Mouse (Mus musculus) layer of hippocampus, postnatal 25 days (tissue): ENCODE results near the gene Hmga2. TPM values are rescaled to one million over a fixed set of nuclear protein-coding genes. Genes with fewer than 3 reads are reported as not detected.

Experiments
- DNase-seq, 2 experiments: peaks; one replicate each; pipeline ENCODE4 v3.0.0; 2022; ENCODE audit warnings: mixed read lengths in 2 of 2, low spot score in 1 of 2; ENCODE audit errors: extremely low spot score in 1 of 2
- total RNA-seq, 2 experiments: library from RNA; stranded (reverse); gene quantifications; 2 replicates each; pipeline ENCODE4 v1.2.3; 2021

The Hmga2 gene
- total RNA-seq, 2 experiments from 2014 or later: 0.10 to 0.26 TPM

- DNase-seq: no peak
These were observed 47.1 kb downstream of the Hmga2 start for GRCm38 (mm10) chr10:120429199-120429551.

DNA sequence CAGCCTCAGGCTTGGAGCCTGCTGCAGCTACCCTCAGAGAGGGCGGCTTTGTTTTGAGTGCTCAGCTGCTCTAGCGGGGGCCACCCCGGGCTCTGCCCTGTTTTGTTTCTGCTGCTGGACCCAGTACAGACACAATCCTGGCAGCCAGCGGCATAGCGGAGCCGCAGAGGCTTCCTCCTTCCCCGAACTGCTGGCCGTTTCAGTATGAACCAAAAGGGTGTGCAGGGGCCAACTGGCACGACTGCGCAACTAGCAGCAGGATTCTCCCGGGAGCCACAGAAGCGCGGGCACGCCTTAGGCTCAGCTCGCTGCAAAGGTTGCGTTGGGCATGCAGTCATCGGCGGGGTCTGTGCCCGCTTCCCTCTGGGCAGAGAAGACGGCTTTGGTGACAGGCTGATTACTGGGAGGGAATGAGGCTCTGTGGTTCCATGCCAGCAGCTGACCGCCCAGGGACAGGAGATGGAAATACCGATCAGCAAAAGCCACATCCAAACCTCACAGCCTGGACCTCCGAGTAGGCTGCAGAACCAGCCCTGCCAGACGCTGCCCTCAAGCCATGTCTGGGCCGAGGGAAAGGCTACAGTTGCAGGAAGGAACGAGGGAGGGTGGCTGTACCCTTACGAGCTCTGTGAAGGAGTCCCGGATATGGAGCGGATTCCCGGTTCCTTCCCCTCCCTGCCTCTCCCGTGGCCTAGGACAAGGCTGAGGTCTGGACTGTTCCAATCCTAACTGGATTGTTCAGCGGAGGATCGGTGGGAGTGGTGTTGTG is 47.7 kb downstream of the Hmga2 start:
- DNase-seq: peak in 1 of 2 experiments; percentile 8

- DNase-seq: no peak
These were observed 50.1 kb downstream of the Hmga2 start for GRCm38 (mm10) chr10:120426086-120426610.

DNA sequence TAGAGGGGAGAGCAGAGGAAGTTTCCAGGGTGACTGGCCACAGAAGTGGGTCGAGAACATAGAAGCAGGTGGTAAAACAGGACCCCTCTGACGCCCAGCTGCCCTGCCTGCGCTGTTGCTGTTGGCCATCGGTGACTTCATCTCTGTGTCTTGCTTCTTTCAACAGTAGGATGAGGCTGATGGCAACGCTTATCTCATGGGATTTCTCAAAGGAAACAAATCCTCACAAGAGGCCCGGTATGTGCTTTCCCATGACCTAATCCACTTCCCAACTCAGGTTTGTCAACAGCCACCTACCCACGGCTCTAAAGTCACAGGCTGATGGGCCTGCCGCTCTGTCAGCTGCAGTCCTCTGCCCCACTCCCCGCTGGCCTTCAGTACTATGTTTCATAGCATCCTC is 52.3 kb downstream of the Hmga2 start:
- no peak for DNase-seq

DNA sequence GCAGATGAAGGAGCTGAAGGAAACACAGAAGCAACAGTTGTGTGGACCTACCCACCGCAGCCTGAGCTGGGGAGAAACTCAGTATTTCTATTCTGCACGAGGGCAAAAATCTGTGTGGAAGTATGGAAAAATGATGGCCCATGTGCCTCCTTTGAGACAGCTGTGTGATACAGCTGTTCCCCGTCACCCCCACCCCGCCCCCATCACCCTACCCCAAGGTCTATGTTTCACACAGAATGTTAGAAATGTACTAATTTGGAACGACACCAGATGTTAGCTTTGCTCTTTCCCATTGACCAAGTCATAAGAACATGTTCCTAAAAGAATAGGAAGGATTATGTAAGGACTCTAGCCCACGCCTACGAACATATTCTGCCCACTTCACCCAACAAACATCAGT is 53.0 kb downstream of the Hmga2 start:
- no peak for DNase-seq

GRCm38 (mm10) chr10:120422820-120423219 is 53.4 kb downstream of the Hmga2 start:
- DNase-seq: no peak

GRCm38 (mm10) chr10:120422050-120422449 is 54.2 kb downstream of the Hmga2 start:
- peak in 1 of 2 experiments; percentile 7 for DNase-seq

DNA sequence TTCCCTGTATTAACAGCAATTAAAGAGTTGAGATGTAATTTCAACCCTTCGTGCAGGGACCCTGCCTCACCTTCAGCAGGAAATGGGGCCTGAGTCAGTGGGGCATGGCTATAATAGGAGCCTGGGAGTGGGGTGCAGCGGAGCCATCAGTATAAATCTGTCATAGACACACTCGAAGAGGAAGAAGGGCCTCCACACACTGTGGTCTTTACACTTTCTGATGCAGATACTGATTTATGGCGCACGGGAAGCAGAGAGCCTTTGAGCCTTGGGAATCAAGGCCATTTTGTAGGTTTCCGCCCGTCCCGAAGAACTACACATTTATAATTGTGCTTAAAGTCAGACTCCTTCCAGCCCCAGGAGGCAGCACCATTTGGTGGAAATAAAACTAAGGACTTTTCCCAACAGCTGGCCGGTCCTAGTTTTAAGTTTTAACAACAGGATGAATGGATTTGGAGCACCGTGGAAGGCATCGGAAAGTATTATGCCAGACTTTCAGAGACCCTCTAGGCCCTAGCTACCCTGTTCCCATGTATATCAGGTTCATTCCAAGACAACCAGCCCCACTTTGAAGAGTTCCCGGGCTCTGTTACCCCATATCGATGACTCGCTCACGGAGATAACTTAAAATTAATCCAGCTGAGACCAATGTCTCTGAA is 55.2 kb downstream of the Hmga2 start:
- no peak for DNase-seq

DNA sequence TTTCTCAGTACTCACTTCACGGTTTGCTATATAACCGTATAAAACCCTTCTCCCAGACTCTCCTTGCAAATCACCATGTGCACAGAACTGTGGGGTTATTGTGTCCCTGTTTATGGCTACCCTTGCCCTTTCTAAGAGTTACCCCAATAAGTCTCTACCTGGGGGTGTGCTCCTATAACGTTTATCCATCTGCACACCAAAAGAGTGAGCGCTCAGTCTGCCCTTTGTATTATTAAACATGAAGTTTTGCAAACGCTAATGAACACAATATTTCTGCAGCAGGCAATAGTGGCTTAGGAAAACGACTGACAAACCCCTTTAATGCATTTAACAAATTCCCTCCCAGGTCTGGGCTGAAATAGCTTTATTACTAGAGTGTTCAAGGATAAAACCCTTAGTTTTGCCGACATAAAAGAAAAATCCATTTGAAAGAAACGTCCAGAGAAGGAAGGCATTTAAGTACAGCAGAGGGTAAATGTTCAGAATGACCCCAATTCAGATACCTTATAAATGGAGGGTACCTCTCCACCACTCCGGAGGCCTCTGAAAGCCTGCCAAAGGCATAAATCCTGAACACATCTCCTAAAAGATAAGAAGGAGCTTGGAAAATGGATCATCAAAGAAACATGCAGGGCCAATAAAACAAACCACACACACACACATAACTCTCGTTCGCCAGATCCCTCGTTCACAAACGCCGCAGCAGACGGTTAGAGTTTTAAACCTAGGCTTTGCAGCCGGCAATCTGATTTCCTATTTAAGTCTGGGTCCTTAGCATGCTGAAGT is 57.3 kb downstream of the Hmga2 start:
- DNase-seq: no peak

- no peak for DNase-seq
These were observed 58.1 kb downstream of the Hmga2 start for GRCm38 (mm10) chr10:120418211-120418610.

DNA sequence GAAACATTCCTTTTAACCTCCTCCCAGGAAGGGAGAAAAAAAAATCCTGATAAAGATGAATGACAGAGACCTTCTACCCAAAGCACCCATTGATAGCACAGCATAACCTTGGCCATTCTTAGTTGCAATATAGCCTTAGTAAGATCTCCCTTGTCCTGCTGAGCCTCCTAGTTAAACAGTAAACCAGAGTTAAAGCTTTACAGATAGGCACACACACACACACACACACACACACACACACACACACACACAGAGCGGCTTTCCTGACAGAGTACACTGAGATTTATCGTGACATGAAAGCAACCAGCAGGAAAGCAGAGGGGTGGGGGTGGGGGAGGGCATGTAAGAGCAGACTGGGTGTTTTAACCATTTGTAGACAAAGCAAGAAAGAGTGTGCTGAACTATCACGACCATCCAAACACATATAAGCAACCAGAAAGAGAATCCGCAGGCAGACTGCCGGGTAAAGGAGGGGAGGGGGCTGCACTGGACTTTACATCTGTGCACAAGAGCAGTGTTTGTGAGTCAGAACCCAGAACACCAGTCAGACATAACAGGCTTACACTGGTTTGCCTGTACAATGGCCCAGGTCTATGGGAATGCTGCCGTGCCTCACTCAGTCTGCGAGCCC is 58.7 kb downstream of the Hmga2 start:
- no peak for DNase-seq

GRCm38 (mm10) chr10:120417116-120417487 is 59.2 kb downstream of the Hmga2 start:
- no peak for DNase-seq

- DNase-seq: no peak
These were observed 59.6 kb downstream of the Hmga2 start for GRCm38 (mm10) chr10:120416628-120417027.

DNA sequence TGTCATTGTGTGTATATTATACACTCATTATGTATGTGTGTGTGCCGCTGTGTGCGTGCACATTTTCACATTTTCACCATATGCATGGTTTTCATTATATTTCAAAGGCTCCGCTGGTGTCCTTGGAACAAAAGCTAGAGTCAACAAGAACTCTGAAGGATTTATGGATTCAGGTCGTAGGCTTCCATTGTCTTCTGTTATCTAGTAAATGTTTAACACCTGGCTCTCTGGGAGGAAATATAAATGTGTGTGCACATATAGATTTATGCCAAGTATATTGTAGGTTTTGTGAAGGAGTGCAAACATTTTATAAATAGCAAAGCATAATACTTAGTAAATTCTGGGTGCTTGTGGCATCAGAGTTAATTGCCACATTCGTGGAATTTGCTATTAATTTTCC is 64.1 kb downstream of the Hmga2 start:
- DNase-seq: no peak

DNA sequence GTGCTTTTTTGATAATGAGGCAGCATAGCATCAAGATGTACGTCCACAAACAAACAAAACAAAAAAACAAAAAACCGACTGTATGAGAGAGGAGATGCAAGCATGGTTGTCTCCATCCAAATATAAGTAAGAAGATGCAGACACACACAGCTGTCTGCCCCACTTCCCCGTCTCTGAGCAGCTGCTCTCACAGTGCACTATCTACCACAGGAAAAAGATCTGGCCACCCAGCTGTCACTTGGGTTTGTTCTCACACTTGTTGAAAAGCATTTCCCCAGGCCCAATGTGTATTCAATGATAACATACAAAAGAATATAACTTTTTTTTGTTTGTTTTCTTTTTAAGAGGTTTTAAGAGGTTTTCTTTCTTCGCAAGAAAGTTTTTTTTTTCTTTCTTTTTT is 65.3 kb downstream of the Hmga2 start:
- no peak for DNase-seq

DNA sequence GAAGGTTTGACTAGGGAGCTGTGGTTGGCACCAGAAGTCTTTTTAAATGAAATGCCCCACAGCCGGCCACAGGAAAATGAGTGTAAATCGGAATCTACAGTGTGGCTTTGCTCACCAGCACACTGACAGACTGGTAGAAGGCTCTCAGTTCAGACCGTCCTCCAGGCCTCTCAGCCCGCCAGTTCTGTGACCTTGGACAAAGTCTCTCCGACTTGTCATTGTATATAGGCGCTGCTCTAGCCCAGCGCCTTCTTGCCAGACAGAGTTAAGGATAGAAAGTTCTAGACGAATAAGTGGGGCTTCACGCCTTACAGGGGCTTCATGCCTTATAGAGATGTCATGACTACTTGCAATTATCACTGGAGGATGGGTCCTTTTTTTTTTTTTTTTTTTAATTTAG is 67.1 kb downstream of the Hmga2 start:
- no peak for DNase-seq

- DNase-seq: no peak
These were observed 69.0 kb downstream of the Hmga2 start for GRCm38 (mm10) chr10:120407230-120407629.

DNA sequence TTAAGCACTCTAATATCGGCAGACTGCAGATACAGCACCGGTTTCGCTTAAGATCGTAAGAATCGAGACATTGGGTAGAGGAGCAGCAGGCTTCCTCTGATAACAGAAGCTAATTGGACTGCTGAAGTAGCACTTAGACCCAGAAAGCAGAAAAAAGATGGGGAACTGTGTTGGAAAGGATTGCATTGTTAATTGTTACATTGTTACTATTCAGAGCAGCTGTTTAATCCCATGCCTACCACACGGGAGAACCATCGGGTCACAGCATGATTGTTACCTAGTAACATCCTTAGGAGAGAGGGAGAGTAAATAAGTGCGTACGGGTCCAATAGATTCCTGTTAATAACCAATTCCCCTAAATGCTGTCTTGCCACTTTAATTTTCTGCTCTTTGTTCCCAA is 70.2 kb downstream of the Hmga2 start:
- DNase-seq: no peak

DNA sequence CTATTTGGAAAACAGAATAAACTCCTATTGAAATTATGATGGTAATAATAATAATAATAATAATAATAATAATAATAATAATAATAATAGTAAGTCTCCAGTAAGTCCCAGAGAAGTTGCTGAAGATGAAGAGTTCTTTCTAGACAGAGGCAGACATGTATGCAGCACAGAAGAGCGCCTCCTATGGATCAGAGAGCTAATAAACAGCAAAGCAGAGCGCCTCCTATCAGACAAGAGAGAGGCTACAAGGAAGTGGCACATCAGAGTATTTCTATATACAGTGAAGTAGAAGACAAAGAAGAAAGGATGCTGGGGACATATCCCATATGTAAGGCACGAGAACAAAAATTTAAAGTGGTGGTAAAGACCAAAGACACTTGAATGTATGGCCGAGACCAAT is 70.9 kb downstream of the Hmga2 start:
- no peak for DNase-seq

DNA sequence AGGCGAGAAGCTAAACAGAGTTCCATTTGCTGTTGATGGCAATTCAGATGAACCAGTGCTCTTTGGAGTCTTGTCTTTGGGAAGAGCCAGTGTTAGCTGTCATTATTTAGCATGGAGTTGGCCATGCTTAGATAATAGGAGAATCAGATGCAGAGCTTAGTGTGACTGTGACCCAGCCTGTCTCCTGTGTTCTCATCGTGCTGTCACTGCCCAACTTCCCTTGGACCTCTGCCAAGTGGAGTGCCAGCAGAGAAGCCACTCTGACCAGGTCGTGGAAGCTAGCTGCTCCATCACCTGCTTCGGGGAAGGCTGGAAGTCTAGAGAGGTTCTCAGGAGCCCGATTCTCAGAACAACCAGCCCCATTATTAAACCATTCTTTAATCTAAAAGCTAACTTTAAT is 73.3 kb downstream of the Hmga2 start:
- no peak for DNase-seq

DNA sequence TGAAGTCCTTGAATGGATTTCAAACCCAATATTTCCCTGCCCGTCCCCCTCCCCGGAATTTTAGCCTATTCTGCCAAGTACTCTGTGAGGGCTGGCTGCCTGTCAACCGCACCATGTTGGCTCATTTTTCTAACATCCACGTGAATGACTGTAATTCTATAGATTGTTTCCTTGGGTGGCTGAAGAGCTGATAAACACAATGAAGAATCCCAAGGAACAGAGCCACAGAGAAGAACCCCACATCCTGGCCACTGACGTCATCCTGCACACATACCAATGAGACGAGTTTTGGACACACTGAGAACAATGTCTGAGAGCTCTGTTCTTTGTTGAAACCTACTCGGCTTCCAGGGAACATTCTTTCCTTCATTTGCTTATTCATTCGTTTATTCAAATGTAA is 74.5 kb downstream of the Hmga2 start:
- DNase-seq: no peak
